Mouse (Mus musculus) intestine, embryonic 16.5 days (tissue): ENCODE data around the gene Trabd2b. TPM values are rescaled to one million over a fixed set of nuclear protein-coding genes. Genes with fewer than 3 reads are reported as not detected.

Source experiments
- ATAC-seq: fragments of 200-750 bp; cut with Nextera tagmentation; 2 replicates; pipeline ENCODE4 v1.8.0; 2017; ENCODE audit warnings: moderate TSS enrichment, moderate library complexity
- H3K27ac ChIP-seq: fragments of 300-500 bp; sonication (generic); 2 replicates; pipeline ENCODE4 v1.5.1; 2014; ENCODE audit warnings: mild to moderate bottlenecking, low read length
- H3K27me3 ChIP-seq: fragments of 300-500 bp; sonication (generic); replicated peaks from 2 replicates; pipeline ENCODE4 v1.6.1; 2014; ENCODE audit warnings: low read length, control low read depth, mixed read lengths; ENCODE audit not compliant: control insufficient read depth, insufficient read depth
- H3K36me3 ChIP-seq: fragments of 300-500 bp; sonication (generic); 2 replicates; pipeline ENCODE4 v1.6.1; 2014; ENCODE audit warnings: low read length, control low read depth; ENCODE audit not compliant: control insufficient read depth, insufficient read depth
- H3K4me1 ChIP-seq: fragments of 300-500 bp; sonication (generic); 2 replicates; pipeline ENCODE4 v1.6.1; 2014; ENCODE audit warnings: low read length, control low read depth, mixed read lengths; ENCODE audit not compliant: control insufficient read depth, insufficient read depth
- H3K4me2 ChIP-seq: fragments of 300-500 bp; sonication (generic); 2 replicates; pipeline ENCODE4 v1.6.1; 2014; ENCODE audit warnings: low read depth, low read length, control low read depth
- H3K4me3 ChIP-seq: fragments of 300-500 bp; sonication (generic); 2 replicates; pipeline ENCODE4 v1.5.1; 2014; ENCODE audit warnings: mild to moderate bottlenecking, low read length
- H3K9ac ChIP-seq: fragments of 300-500 bp; sonication (generic); 2 replicates; pipeline ENCODE4 v1.6.1; 2014; ENCODE audit warnings: low read depth, low read length
- H3K9me3 ChIP-seq: fragments of 300-500 bp; sonication (generic); 2 replicates; pipeline ENCODE4 v1.6.1; 2016; ENCODE audit warnings: low read length, control low read depth; ENCODE audit not compliant: control insufficient read depth
- WGBS: fragments of 180-500 bp; shearing (Covaris S2); extraction: QIAGEN DNeasy Blood & Tissue Kit; methylation state at CpG from one replicate; pipeline ENCODE4 v1.1.7; 2014; 5-methylcytosine and 5-hydroxymethylcytosine counted together
- polyA plus RNA-seq: library from polyadenylated mRNA; unstranded; fragments of >200 nt; fragmentation: Nextera tagmentation; extraction: Ambion mirVana; gene quantifications from 2 replicates; pipeline ENCODE4 v1.2.1, GENCODE M21; 2015

The Trabd2b gene
- polyA plus RNA-seq, 1 experiment from 2014 or later, result 0.37 TPM

DNA sequence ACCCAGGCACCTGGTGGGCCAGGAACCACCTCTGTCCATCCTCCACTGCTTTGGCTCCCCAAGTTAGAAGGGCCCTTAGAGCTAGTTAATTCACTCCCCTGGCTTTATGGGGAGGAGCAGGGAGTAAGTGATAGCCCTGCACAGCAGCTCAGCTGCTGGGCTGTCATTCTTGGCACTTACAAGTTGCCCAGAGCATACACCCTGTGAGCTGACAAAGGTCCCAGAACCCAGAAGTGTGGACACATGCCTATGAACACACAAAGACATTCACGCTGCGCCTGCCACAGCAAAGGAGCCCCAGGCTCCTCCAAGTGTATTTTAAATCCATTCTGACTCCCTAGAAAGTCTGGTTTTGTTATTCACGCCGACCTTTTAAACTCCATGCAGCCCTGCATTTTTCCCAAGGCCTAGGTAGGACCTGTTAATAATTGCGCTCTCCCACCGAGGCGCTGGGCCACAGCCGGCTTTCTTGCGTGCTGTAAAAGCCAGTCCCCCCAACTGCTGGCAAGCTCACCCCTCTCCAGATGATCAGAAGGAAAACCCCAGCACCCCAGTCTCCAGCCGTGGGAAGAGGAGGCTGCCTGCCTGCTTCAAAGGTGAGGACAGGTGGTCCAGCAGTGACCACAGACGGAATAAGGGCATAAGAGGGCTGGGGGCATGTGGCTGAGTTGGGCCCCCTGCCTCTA is 144.1 kb downstream of the Trabd2b start:
- Histone ChIP-seq H3K9ac (no peak overlapping the region), H3K27me3 (no peaks in the 10 kb centered on the region), H3K27ac (no peak overlapping the region), H3K9me3 (no peaks in the 10 kb centered on the region), H3K4me2 (no peak overlapping the region), H3K4me3 (no peak overlapping the region), H3K4me1 (peaks cover 3% of the 10 kb centered on the region; the same call in 1 of the 2 replicates), H3K36me3 (no peaks in the 10 kb centered on the region)
- no peak for ATAC-seq
- WGBS, result 51% methylated on average over 11 of the region's 11 CpGs

DNA sequence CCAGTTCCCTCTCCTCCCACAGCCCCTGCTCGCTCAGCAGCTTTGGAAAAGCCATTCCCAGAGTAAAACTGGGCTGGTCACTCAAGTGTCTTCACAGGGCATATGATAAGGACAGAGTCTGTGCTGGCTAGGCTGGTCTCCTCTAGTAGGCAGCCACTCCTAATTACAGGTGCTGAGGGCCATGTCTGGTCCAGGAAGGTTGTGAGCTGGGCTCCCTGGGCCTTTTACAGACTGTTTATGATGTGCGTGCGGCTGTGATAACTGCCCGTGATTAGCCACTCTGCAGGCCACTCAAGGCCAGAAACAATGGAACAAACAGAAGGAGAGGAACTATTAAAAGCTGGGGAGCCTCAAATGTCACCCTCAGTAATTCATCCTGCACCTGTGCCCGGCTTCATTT is 150.4 kb downstream of the Trabd2b start:
- 56% methylated on average over 5 of the region's 5 CpGs for WGBS
- H3K27ac ChIP-seq, result no peak overlapping the region
- no peaks in the 10 kb centered on the region for H3K36me3 ChIP-seq
- ATAC-seq, result no peak
- no peaks in the 10 kb centered on the region for H3K27me3 ChIP-seq
- no peak overlapping the region for H3K9ac ChIP-seq
- no peak overlapping the region for H3K4me3 ChIP-seq
- no peak overlapping the region for H3K4me2 ChIP-seq
- no peaks in the 10 kb centered on the region; the same call in 1 of the 2 replicates for H3K4me1 ChIP-seq
- H3K9me3 ChIP-seq, result no peaks in the 10 kb centered on the region

DNA sequence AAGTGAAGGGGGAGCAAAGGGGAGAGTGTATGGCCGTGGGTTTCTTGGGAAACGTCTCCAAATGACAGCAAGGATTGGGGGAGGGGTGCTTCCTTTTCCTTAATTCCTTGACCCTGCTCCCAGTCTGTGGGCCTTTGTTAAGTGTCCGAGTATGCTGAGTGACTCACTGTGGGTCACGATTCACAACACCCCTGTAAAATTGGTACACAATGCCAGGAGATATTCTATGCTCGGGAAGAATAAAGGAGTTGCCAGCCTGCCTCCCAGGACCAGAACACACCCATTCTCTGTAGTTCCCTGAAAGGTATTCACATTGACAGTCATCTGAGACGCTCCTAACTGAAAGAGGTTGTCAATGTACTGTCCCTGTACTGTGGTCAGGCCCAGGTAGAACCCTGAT is 151.2 kb downstream of the Trabd2b start:
- Histone ChIP-seq H3K9ac (no peak overlapping the region), H3K27ac (no peak overlapping the region), H3K4me2 (no peak overlapping the region), H3K4me1 (no peaks in the 10 kb centered on the region; the same call in 1 of the 2 replicates), H3K9me3 (no peaks in the 10 kb centered on the region), H3K27me3 (no peaks in the 10 kb centered on the region), H3K36me3 (no peaks in the 10 kb centered on the region), H3K4me3 (no peak overlapping the region)
- no peak for ATAC-seq
- 53% methylated on average over 6 of the region's 6 CpGs for WGBS

DNA sequence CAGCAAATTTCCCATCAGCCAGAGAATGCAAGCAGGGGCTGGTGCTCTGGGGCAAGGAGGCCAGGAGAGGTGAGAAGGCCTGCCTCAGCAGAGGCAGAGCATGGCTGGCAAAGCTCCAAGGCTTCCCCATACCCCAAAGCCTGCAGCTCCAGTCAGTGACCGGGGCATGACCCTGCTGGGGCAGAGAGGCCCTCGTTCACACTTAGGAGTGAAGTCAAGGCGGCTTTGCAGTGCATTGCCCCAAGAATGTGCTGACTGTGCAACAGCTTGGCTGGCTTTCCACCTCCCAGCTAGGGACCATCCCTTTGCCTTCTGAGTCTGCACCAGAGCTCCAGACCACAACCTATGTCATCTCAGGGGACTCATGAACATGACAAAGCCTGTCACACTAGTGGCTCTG is 152.0 kb downstream of the Trabd2b start:
- Histone ChIP-seq H3K9ac (no peak overlapping the region), H3K9me3 (no peaks in the 10 kb centered on the region), H3K4me3 (no peak overlapping the region), H3K27me3 (no peaks in the 10 kb centered on the region), H3K27ac (no peak overlapping the region), H3K36me3 (no peaks in the 10 kb centered on the region), H3K4me1 (no peaks in the 10 kb centered on the region; the same call in 1 of the 2 replicates), H3K4me2 (no peak overlapping the region)
- ATAC-seq, result 0 out of 2 replicates have a peak, but pooled peaks have one; percentile 26
- WGBS, result 56% methylated on average over 3 of the region's 3 CpGs

DNA sequence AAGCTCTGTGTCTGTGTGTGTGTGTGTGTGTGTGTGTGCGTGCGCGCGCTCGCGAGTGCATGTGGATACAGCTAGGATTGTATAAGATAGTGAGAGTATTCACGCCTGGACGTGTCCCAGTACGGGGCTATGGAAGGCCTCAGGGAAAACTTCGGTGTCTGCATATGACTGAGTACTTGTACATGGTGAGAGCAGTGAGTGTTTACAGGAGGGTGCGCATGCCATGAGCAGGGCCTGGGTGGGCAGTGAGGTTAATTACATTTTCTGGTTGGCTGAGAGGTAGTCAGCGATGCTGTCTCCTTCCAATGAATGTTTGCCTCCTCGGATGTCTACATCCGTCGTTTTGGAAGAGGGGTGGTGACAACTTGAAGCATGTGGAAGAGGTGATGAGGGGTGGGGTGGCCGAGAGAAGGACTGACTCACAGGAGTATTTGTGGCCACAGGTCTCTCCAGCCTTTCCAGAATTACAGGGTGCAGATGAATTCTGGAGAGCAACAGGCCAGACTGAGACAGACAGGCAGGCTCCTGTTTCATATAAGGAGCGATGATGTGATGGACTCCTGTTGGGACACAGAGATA is 154.2 kb downstream of the Trabd2b start:
- no peak overlapping the region for H3K27ac ChIP-seq
- H3K4me3 ChIP-seq, result no peak overlapping the region
- H3K36me3 ChIP-seq, result no peaks in the 10 kb centered on the region
- no peaks in the 10 kb centered on the region; the same call in 1 of the 2 replicates for H3K4me1 ChIP-seq
- H3K27me3 ChIP-seq, result no peaks in the 10 kb centered on the region
- H3K9ac ChIP-seq, result no peak overlapping the region
- H3K9me3 ChIP-seq, result no peaks in the 10 kb centered on the region
- ATAC-seq, result no peak
- WGBS, result 75% methylated on average over 17 of the region's 17 CpGs
- no peak overlapping the region for H3K4me2 ChIP-seq

DNA sequence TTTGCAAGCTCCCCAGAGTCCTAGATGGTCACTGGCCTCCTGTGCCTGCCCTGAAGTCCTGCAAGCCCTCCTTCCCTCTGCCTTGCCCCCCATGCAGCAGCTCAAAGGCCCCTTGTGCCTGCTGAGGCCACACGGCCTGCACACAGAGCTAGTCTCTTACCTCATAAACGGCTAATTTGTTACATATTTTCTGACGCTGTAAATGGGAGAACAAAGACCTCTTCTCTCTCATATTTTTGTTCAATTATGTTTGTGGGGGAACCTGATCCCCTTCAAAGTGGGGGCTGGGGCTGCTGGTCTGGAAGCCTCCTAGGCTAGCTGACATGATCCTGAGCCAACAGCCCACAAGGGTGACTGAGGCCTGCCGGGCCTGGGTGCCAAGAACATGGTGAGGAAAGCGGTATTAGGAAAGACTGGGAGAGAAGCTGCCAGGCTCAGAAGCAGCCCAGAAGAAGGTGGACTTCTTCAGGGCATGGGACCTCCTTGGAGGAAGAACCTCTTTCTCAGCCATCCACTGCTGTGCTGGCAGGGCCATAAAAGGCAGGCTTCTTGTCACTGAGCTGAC is 157.7 kb downstream of the Trabd2b start:
- no peak overlapping the region for H3K4me3 ChIP-seq
- no peaks in the 10 kb centered on the region for H3K4me1 ChIP-seq
- ATAC-seq, result peak; percentile 50; the same call in 1 of the 2 replicates
- no peak overlapping the region for H3K4me2 ChIP-seq
- no peaks in the 10 kb centered on the region for H3K27me3 ChIP-seq
- H3K9ac ChIP-seq, result no peak overlapping the region
- H3K36me3 ChIP-seq, result no peaks in the 10 kb centered on the region
- 64% methylated on average over 5 of the region's 5 CpGs for WGBS
- H3K9me3 ChIP-seq, result no peaks in the 10 kb centered on the region
- H3K27ac ChIP-seq, result no peak overlapping the region

DNA sequence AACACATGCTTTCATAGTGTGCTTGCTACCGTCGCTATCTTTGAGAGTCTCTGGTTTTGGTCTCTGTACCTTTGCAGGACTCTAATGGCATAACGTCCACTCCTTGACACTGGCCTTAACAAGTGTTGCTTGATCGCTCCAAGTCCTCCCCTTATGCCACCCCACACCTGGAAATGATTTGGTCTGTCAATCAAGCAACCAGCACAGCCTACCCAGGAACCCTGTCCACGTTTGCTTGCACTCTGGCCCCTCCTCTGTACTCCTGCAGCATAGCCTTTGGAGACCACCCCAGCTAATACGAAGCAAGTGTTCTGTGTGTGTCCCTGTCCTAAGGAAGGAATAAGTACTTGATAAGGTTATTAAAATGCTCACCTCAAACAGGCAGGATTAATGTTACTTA is 161.1 kb downstream of the Trabd2b start:
- H3K4me1 ChIP-seq, result no peaks in the 10 kb centered on the region
- H3K9ac ChIP-seq, result no peak overlapping the region
- H3K36me3 ChIP-seq, result no peaks in the 10 kb centered on the region
- WGBS, result 75% methylated on average over 6 of the region's 6 CpGs
- H3K4me2 ChIP-seq, result no peak overlapping the region
- H3K4me3 ChIP-seq, result no peak overlapping the region
- no peaks in the 10 kb centered on the region for H3K9me3 ChIP-seq
- no peaks in the 10 kb centered on the region for H3K27me3 ChIP-seq
- H3K27ac ChIP-seq, result no peak overlapping the region
- ATAC-seq, result no peak

DNA sequence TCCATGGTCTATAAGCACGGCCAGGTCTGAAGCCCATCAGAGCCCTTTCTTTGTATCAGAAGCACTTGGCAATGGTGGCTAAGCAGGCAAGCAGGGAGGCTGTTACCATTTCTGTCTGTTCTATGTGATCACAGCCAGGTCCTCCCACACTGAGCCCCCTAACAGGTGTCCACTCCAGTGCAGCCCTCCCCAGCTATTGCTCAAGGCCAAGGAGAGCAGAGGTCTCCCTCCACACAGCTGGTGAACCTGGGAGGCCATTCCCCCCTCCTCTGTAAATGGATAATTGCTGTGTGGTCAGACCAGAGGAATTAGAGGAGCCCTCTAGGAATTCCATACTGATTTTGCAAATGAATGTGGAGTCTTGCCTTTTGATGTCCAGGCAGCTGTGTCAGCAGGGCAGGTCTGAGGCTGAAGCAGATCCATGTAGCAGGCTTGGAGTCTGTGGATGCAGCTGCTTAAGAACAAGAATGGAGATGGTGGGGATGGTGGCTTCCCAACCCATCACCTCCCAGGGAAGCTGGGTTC is 161.6 kb downstream of the Trabd2b start:
- Histone ChIP-seq H3K4me3 (no peak overlapping the region), H3K9ac (no peak overlapping the region), H3K36me3 (no peaks in the 10 kb centered on the region), H3K27me3 (no peaks in the 10 kb centered on the region), H3K27ac (no peak overlapping the region), H3K9me3 (no peaks in the 10 kb centered on the region), H3K4me2 (no peak overlapping the region), H3K4me1 (no peaks in the 10 kb centered on the region)
- WGBS, result 93% methylated on average over 1 of the region's 1 CpGs
- ATAC-seq, result no peak

DNA sequence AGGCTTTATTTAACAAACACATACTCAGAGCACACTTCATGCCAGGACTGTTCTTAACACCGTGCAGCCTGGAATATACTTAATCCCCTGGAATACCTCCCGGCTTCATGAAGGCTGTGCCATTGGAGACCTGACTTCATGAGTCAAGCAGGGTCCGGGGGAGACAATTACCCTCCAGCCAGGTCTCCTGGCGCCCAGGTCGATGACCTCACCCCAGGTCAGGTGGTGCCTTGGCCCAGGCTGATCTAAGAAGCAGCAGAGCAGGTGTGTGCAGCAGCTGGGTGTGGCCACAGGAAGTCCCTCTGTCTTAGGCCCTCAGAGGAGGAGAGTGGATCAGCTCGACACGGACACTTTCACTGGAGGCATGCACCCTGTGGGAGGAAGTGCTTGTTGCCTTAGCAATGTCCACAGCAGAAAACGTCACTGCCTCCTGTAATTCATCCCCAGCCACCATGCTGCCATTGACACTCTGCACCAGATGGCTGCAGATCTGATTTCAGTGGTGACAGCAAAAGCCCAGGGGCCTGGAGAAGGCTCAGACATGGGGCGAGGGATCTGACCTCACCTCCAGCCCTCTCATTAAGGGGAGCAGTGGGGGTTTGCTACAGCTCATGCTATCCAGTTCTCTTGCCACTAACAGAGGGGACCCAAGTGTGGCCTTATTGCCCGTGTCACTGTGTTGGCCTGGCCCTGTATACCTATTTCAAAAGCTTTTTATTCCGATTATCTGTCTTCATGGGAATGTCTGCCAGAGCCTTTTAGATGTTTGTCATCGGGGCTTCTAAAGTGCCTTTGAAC is 171.8 kb downstream of the Trabd2b start:
- Histone ChIP-seq H3K9me3 (no peaks in the 10 kb centered on the region), H3K9ac (peak overlapping the region; percentile 5; the same call in 1 of the 2 replicates), H3K27ac (no peak overlapping the region), H3K27me3 (no peaks in the 10 kb centered on the region), H3K36me3 (no peaks in the 10 kb centered on the region), H3K4me3 (no peak overlapping the region), H3K4me1 (peaks cover 7% of the 10 kb centered on the region), H3K4me2 (no peak overlapping the region)
- peak; percentile 87 for ATAC-seq
- 41% methylated on average over 12 of the region's 12 CpGs for WGBS
